Mouse (Mus musculus) heart, postnatal 0 days (tissue): ENCODE measurements around the gene Wasf2.

Experiments
- CTCF ChIP-seq: IDR thresholded peaks from 2 replicates; pipeline ENCODE4 v1.5.1; 2016; ENCODE audit warnings: antibody characterized with exemption, control low read depth, low read depth
- EP300 ChIP-seq: IDR thresholded peaks from 2 replicates; pipeline ENCODE4 v1.6.1; 2016; ENCODE audit warnings: antibody characterized with exemption, low read depth

GRCm38 (mm10) chr4:133176761-133177403 is 46.6 kb downstream of the Wasf2 start:
- TF ChIP-seq EP300 (no peak), CTCF (no peak)
